Mouse (Mus musculus) intestine, embryonic 15.5 days (tissue): ENCODE measurements at regions not wholly inside any gene's neighbourhood (a gene's known extent, or its start where the extent isn't known, plus 50 kb on each side); places are given as distances from the start of the nearest gene placed in this dataset.
A peak's percentile ranks its signal among the peaks of the same experiment; 100 is the strongest.

Source experiments
- ATAC-seq: fragments of 200-750 bp; cut with Nextera tagmentation; 2 replicates; pipeline ENCODE4 v1.8.0; 2017; ENCODE audit warnings: moderate TSS enrichment, moderate library complexity
- H3K27ac ChIP-seq: fragments of 300-500 bp; sonication (generic); 2 replicates; pipeline ENCODE4 v1.5.1; 2015; ENCODE audit warnings: mild to moderate bottlenecking, inconsistent platforms
- H3K27me3 ChIP-seq: fragments of 300-500 bp; sonication (generic); replicated peaks from 2 replicates; pipeline ENCODE4 v1.6.1; 2015; ENCODE audit warnings: inconsistent platforms
- H3K36me3 ChIP-seq: fragments of 300-500 bp; sonication (generic); 2 replicates; pipeline ENCODE4 v1.6.1; 2015; ENCODE audit warnings: inconsistent platforms
- H3K4me1 ChIP-seq: fragments of 300-500 bp; sonication (generic); replicated peaks from 2 replicates; pipeline ENCODE4 v1.6.1; 2015; ENCODE audit warnings: inconsistent platforms
- H3K4me2 ChIP-seq: fragments of 300-500 bp; sonication (generic); replicated peaks from 2 replicates; pipeline ENCODE4 v1.6.1; 2015; ENCODE audit warnings: mild to moderate bottlenecking, inconsistent platforms
- H3K4me3 ChIP-seq: fragments of 300-500 bp; sonication (generic); replicated peaks from 2 replicates; pipeline ENCODE4 v1.5.1; 2015; ENCODE audit warnings: inconsistent platforms
- H3K9ac ChIP-seq: fragments of 300-500 bp; sonication (generic); 2 replicates; pipeline ENCODE4 v1.6.1; 2015; ENCODE audit warnings: inconsistent platforms
- H3K9me3 ChIP-seq: fragments of 300-500 bp; sonication (generic); 2 replicates; pipeline ENCODE4 v1.6.1; 2016; ENCODE audit warnings: inconsistent platforms
- WGBS: fragments of 180-500 bp; shearing (Covaris S2); methylation state at CpG from one replicate; pipeline ENCODE4 v1.1.7; 2015; 5-methylcytosine and 5-hydroxymethylcytosine counted together

GRCm38 (mm10) chr13:43897046-43897445, 112.5 kb downstream of the Cd83 start:
- H3K27ac ChIP-seq, result no peak overlapping the region
- no peak overlapping the region for H3K4me3 ChIP-seq
- no peaks in the 10 kb centered on the region for H3K36me3 ChIP-seq
- no peaks in the 10 kb centered on the region for H3K27me3 ChIP-seq
- 0 out of 2 replicates have a peak, but pooled peaks cover 2% of the 10 kb centered on the region for H3K4me1 ChIP-seq
- H3K9me3 ChIP-seq, result no peaks in the 10 kb centered on the region
- WGBS, result 75% methylated on average over 8 of the region's 8 CpGs
- H3K9ac ChIP-seq, result no peak overlapping the region
- ATAC-seq, result no peak
- H3K4me2 ChIP-seq, result no peak overlapping the region

GRCm38 (mm10) chr13:43898555-43899258, 114.1 kb downstream of the Cd83 start:
- Histone ChIP-seq H3K27me3 (no peaks in the 10 kb centered on the region), H3K4me3 (no peak overlapping the region), H3K9ac (no peak overlapping the region), H3K4me2 (no peak overlapping the region), H3K4me1 (no peaks in the 10 kb centered on the region), H3K27ac (no peak overlapping the region), H3K9me3 (no peaks in the 10 kb centered on the region), H3K36me3 (no peaks in the 10 kb centered on the region)
- 62% methylated on average over 12 of the region's 12 CpGs for WGBS
- no peak for ATAC-seq

GRCm38 (mm10) chr13:43900115-43900514, 115.5 kb downstream of the Cd83 start:
- ATAC-seq, result no peak
- Histone ChIP-seq H3K9me3 (no peaks in the 10 kb centered on the region), H3K27ac (no peak overlapping the region), H3K4me3 (no peak overlapping the region), H3K27me3 (no peaks in the 10 kb centered on the region), H3K36me3 (no peaks in the 10 kb centered on the region), H3K4me2 (no peak overlapping the region), H3K9ac (no peak overlapping the region), H3K4me1 (no peaks in the 10 kb centered on the region)
- WGBS, result 79% methylated on average over 2 of the region's 2 CpGs

- Histone ChIP-seq H3K27me3 (no peaks in the 10 kb centered on the region), H3K9me3 (no peaks in the 10 kb centered on the region), H3K4me1 (no peaks in the 10 kb centered on the region), H3K36me3 (no peaks in the 10 kb centered on the region), H3K27ac (no peak overlapping the region), H3K4me2 (no peak overlapping the region), H3K9ac (no peak overlapping the region), H3K4me3 (no peak overlapping the region)
- WGBS, result 61% methylated on average over 7 of the region's 7 CpGs
- ATAC-seq, result no peak
Observed at GRCm38 (mm10) chr13:43900758-43901157, 116.2 kb downstream of the Cd83 start.

GRCm38 (mm10) chr13:43903391-43903790, 118.8 kb downstream of the Cd83 start:
- no peak for ATAC-seq
- Histone ChIP-seq H3K27ac (no peak overlapping the region), H3K36me3 (no peaks in the 10 kb centered on the region), H3K4me2 (no peak overlapping the region), H3K27me3 (no peaks in the 10 kb centered on the region), H3K4me3 (no peak overlapping the region), H3K4me1 (peaks cover 8% of the 10 kb centered on the region), H3K9ac (no peak overlapping the region), H3K9me3 (no peaks in the 10 kb centered on the region)

GRCm38 (mm10) chr13:43904291-43904690, 119.7 kb downstream of the Cd83 start:
- ATAC-seq, result no peak
- Histone ChIP-seq H3K27me3 (no peaks in the 10 kb centered on the region), H3K4me1 (peaks cover 9% of the 10 kb centered on the region), H3K27ac (no peak overlapping the region), H3K4me3 (no peak overlapping the region), H3K36me3 (no peaks in the 10 kb centered on the region), H3K4me2 (no peak overlapping the region), H3K9me3 (no peaks in the 10 kb centered on the region), H3K9ac (no peak overlapping the region)
- WGBS, result 50% methylated on average over 1 of the region's 1 CpGs

- peaks cover 9% of the 10 kb centered on the region for H3K4me1 ChIP-seq
- H3K4me2 ChIP-seq, result no peak overlapping the region
- 77% methylated on average over 7 of the region's 7 CpGs for WGBS
- H3K27me3 ChIP-seq, result no peaks in the 10 kb centered on the region
- no peaks in the 10 kb centered on the region for H3K36me3 ChIP-seq
- H3K27ac ChIP-seq, result no peak overlapping the region
- H3K4me3 ChIP-seq, result no peak overlapping the region
- ATAC-seq, result no peak
- no peaks in the 10 kb centered on the region for H3K9me3 ChIP-seq
- no peak overlapping the region for H3K9ac ChIP-seq
Observed at GRCm38 (mm10) chr13:43906241-43906640, 121.7 kb downstream of the Cd83 start.

- H3K27ac ChIP-seq, result no peak overlapping the region
- H3K4me3 ChIP-seq, result no peak overlapping the region
- no peaks in the 10 kb centered on the region for H3K9me3 ChIP-seq
- no peaks in the 10 kb centered on the region for H3K36me3 ChIP-seq
- no peak for ATAC-seq
- H3K4me1 ChIP-seq, result peaks cover 9% of the 10 kb centered on the region
- no peak overlapping the region for H3K4me2 ChIP-seq
- WGBS, result 50% methylated on average over 8 of the region's 8 CpGs
- H3K27me3 ChIP-seq, result no peaks in the 10 kb centered on the region
- no peak overlapping the region for H3K9ac ChIP-seq
Observed at GRCm38 (mm10) chr13:43907425-43907824, 122.8 kb downstream of the Cd83 start.

- no peak overlapping the region for H3K9ac ChIP-seq
- H3K27ac ChIP-seq, result no peak overlapping the region
- peaks cover 9% of the 10 kb centered on the region for H3K4me1 ChIP-seq
- no peaks in the 10 kb centered on the region for H3K36me3 ChIP-seq
- H3K9me3 ChIP-seq, result no peaks in the 10 kb centered on the region
- no peaks in the 10 kb centered on the region for H3K27me3 ChIP-seq
- 52% methylated on average over 16 of the region's 16 CpGs for WGBS
- peak; percentile 81 for ATAC-seq
- H3K4me3 ChIP-seq, result no peak overlapping the region
- 0 out of 2 replicates have a peak overlapping the region, but pooled peaks have one; percentile 1 for H3K4me2 ChIP-seq
Observed at GRCm38 (mm10) chr13:43908041-43908644, 123.6 kb downstream of the Cd83 start.

GRCm38 (mm10) chr13:43909933-43910332, 125.4 kb downstream of the Cd83 start:
- Histone ChIP-seq H3K4me2 (no peak overlapping the region), H3K9ac (no peak overlapping the region), H3K4me1 (peaks cover 9% of the 10 kb centered on the region), H3K4me3 (no peak overlapping the region), H3K9me3 (no peaks in the 10 kb centered on the region), H3K27ac (no peak overlapping the region), H3K36me3 (no peaks in the 10 kb centered on the region), H3K27me3 (no peaks in the 10 kb centered on the region)
- no peak for ATAC-seq
- WGBS, result 50% methylated on average over 7 of the region's 7 CpGs

GRCm38 (mm10) chr13:43913476-43913875, 128.9 kb downstream of the Cd83 start:
- Histone ChIP-seq H3K4me2 (no peak overlapping the region), H3K27ac (no peak overlapping the region), H3K9ac (no peak overlapping the region), H3K4me1 (0 out of 2 replicates have a peak, but pooled peaks cover under 1% of the 10 kb centered on the region), H3K27me3 (no peaks in the 10 kb centered on the region), H3K36me3 (no peaks in the 10 kb centered on the region), H3K9me3 (no peaks in the 10 kb centered on the region), H3K4me3 (no peak overlapping the region)
- WGBS, result 23% methylated on average over 7 of the region's 7 CpGs
- peak; percentile 61; the same call in 1 of the 2 replicates for ATAC-seq

- Histone ChIP-seq H3K4me1 (no peaks in the 10 kb centered on the region), H3K9me3 (no peaks in the 10 kb centered on the region), H3K27me3 (no peaks in the 10 kb centered on the region), H3K27ac (no peak overlapping the region), H3K4me2 (no peak overlapping the region), H3K36me3 (no peaks in the 10 kb centered on the region), H3K4me3 (no peak overlapping the region), H3K9ac (no peak overlapping the region)
- no peak for ATAC-seq
- 85% methylated on average over 5 of the region's 5 CpGs for WGBS
Observed at GRCm38 (mm10) chr13:43919781-43920420, 135.3 kb downstream of the Cd83 start.
